Mouse (Mus musculus) cerebellum, adult 11 months (tissue): ENCODE data around the gene Zranb3.
"Not testable (repeated sequence)": the region's sequence is repeated elsewhere in the genome, so short reads cannot be mapped to it uniquely, and the experiment has no call there.

Experiments
- DNase-seq: peaks from one replicate; pipeline ENCODE4 v3.0.0; 2022

The Zranb3 gene

DNA sequence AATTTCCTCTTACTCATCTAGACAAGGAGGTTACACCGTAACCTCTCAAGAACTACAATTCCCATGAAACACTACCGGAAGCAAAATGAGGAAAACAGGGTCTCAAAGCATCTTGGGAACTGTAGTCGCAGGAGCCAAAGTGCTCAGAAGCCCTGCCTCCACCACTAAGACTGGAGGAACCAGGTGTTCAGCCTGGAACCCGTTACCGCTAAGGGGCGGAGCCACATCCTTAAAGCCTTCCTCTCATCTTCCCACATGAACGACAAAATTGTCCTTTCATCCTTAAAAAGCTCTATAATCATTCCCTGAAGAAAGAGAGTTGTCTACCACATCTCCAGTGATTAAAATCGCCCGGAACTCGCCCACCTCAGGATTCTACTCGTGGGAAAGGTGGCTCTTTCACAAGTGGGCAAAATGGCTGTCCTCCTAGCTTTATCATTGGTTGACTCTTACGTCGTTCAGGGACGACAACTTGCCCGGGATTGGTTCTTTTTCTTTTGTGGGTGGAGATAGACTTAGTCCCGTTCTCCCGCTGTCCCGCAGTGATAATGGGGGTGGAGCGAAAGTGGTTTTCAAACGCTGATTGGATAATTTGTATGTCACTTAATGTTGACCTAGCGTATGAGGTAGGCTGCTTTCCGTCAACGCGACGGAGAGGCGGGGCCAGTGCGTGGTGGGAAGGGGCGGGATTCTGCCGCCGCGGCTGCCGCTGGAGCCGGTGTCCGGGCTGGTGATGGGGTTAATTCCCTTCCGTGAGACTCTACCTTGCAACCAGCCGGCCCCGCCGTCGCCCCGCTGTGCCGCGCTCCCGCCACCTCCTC is at the start of gene Zranb3, which contains the start of gene R3hdm1:
Gene Zranb3 (minus strand): TSS at position 407 of the 821 bp plus-strand sequence.
Gene R3hdm1 (plus strand): TSS at position 661 of the 821 bp plus-strand sequence.
- DNase-seq: peak; percentile 98

DNA sequence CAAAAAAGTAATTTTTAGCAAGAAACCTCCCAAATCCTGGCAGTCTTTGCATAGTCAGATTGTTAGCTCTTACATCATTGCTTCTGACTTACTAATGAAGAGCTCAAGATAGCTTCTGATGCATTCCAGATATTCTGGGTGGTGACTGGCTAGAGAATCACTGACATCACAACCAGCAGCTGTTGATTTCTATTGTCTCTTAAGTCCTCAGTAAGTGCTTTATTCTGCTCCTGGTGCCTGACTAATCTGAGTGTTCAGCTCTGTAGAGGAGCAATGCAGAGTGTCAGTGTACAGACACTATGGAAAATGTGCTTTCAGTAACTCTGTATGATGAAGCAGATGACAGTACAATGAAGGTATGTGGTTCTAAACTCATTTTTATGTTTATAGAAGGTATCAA is 38.9 kb upstream of the Zranb3 start:
- DNase-seq: no peak

DNA sequence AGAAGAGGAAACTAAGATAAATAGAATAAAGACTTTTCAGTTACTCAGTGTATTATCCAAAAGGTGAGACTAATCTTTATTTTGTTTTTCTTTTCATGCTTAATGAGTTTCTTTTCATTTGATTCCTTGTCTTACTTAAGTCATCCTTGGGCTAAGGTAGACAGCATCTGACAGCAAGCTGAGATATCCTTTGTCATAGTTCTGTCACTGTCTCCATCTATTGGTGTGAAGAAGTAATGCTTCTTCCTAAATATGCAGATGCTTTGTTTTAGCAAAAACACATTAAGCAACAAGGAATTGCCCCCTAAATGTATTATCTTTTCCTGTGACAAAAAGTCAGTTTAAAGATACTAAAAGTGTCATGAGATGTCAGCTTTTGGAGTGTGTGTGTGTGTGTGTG is 38.2 kb upstream of the Zranb3 start:
- no peak for DNase-seq

DNA sequence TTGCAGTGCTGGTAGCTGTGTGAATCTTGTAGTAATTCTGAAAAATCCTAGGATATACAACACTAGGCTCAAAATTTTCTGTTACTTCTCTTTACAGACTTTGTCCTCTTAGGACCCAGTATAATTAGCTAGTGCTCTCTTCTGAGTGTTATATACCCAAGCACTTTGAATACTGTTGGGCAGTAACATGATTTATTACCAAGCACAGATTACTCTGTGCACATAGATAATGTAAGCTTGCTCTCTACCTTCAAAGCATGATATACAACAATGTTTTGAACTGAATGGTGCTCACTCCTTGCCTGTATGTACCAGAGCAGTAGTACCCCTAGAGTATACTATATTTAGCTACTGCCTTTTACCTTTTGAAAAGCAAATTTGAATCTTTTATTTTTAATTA is 33.4 kb upstream of the Zranb3 start:
- DNase-seq: not testable (repeated sequence)

DNA sequence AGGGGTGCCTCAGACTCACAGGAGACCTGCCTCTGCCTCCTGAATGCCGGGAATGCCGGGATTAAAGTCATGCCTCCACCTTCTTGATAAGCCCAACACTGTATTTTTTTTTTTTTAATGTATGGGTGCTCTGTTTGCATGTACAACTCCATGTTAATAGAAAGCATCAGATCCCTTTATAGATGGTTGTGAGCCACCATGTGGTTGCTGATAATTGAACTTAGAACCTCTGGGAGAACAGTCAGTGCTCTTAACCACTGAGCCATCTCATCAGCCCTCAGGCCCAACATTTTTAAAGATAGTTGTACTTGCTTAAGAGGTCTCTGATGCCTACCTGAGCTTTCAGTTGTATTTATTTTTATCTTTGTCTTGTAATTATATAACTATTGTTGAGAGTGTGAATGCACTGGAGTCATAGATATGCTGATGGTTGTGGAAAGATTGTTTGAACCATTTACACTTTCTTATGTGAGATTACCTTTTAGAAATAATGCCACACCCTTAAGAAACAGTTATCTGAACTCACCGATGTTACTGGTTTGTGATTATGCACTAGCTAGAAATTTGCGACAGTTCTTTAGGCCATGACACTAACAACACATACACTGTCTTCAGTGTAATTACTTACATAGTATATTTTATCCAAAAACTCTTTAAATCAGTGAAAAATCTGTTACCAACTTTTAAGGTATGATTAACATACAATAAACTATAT is 18.2 kb upstream of the Zranb3 start:
- DNase-seq: no peak

DNA sequence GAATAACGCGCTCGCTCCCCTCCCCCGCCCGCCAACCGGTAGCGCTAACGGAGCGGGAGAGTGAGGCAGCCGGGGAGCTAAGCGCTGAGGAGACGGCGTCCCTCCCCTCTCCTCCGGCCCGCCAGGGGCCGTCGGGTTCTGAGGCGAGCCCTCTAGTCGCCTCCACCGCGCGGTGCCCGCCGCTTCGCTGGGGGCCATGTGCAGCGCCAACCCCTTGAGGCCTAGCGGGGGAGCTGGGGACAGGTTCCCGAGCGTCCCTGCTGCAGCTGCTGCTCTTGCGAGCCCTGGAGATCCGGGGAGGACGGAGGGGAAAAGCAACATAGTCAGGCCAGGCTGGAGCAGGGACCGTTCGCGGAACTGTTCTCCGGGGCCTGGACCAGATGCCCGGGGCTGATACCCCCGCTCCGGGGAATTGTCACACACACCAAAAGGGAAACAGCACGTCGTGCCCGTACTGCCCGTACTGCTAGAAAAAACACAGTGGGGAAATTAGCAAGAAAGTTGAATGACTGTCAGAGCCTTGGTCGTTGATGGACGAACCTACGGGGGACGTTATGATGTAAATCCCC is 757 bp upstream of the Zranb3 start:
- DNase-seq: no peak

DNA sequence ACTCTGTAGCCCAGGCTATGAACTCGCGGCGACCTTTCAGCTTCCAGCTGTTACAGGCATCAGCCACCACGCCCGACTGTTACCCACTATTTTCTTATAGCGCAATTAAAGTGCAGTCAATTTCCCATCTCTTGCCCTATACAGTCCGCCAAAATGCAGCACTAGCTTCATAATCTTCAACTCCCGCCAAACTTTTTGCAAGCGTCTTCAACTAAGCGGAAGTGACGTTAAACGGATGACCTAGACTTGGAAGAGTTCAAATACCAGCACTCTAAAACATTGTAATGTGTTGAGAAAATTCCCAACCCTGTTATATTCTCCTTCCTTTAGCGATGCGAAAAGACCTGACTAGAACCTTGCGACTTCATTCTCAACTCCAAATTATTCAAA is 601 bp downstream of the Zranb3 start:
- DNase-seq: peak; percentile 54

DNA sequence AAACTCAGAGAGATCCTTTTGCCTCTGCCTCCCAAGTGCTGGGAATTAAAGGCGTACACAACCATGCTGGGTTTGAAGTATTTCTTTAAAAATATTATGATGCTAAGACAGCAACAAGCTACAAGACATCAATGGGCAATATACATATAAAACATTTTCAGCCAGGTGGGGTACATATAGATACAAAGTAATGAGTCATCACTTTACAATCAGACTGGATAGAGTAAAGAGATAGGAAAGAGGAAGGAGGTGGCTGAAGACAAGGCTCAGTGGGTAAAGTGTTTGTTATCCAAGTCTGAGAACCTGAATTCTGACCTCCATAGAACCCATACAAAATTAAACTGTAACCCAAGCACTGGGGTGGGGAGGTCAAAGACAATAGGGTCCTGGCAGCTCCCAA is 4.5 kb downstream of the Zranb3 start:
- no peak for DNase-seq

DNA sequence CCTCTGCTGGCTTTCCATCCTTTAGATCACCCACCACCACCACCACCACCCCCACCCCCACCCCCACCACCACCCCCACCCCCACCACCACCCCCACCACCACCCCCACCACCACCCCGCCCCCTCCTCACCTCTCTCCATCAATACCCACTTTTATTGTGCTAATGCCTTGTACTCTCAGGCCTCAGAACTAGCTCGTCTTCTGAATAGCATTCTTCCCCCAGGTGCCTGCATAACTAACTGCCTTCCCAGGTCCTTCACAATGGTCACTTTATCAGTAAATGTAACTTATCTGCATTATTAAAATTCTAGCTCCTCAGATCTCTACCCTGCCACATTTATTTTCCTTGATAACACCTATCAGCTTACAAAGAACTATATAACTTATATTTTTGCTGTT is 8.2 kb downstream of the Zranb3 start:
- DNase-seq: no peak

DNA sequence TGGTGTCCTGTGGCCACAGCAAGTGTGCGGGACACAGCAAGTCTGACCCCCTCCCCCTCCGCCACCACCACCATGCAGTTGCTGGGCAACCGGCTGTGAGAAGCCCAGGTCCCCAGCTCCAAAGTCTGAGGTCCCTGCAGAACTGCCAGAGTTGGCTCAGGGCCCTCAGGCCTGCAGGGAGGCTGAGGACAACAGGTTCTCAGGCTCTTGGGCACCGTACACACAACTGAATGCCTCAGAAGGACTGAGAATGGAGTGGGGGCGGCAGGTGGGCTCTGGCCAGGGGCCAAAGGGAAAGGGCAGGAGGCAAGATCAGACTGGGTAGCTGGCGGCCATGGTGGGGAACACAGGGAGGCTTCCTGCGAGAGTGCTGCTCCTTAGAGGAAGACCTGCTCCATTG is 20.0 kb downstream of the Zranb3 start:
- no peak for DNase-seq

DNA sequence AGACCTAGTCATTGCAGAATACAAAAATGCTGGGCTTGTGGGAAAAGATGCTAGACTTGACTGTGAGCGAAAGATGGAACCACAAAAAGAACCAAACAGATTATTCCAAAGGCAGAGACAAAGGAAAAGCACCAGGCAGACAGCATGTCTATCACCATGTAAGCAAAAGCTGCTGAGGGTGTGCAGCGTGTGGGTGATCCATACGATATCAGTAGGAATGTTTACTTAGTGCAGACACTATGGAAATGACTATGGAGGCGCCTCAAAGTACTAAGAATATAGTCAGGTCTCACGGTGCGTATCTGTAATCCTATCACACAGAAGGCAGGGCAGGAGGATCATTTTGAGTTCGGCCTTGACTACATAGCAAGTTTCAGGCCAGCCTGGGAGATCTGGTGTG is 21.0 kb downstream of the Zranb3 start:
- DNase-seq: no peak

DNA sequence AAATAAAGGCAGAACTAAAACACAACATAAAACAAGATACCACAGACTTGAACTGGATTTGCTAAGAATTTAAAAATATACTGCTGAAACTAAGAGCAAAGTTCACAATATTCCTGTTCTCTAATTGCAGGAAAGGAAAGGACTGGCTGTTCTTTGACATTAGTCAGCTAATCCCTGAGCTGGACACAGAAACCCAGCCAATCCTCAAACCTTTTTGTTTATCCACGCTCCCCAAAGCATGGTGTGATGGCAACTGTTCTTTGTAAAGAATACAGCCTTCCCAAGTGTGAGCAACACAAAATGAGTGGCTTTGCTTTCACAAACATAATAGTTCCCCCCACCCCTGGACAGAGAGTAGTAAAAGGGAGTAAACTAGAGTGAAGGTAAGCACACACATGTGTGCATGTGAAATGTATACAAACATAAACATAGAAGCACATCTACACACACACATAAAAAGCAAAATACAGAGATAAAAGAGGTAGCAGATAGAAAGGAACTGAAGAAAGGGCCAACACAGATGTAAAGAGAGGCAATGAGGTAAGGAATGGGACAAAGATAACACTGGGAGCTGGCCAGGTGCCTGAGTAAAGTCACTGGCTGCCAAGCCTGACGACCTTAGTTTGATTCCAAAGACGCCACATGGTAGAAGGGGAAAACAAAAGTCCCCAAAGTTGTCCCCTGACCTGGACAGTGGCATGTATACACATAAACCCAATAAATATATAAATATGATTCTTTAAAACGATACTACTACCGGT is 21.7 kb downstream of the Zranb3 start:
- DNase-seq: no peak

DNA sequence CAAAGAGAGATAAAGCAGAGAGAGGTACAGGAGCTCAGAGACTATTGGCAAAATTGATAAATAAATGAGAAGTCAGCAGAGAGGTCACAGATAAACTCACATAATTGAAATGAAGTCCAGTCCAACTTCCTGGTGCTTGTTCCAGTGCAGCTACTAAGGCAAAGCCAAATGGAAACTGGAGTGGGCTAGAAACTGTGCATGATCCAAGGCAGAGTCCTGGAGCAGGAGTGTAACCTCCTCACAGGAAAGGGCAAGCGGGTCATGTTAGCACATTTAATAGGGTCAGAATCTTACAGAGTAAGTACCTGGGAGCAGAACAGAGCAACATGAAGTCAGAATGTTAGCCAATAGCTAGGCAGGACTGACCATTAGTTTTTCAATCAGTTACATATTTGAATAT is 24.2 kb downstream of the Zranb3 start:
- no peak for DNase-seq

DNA sequence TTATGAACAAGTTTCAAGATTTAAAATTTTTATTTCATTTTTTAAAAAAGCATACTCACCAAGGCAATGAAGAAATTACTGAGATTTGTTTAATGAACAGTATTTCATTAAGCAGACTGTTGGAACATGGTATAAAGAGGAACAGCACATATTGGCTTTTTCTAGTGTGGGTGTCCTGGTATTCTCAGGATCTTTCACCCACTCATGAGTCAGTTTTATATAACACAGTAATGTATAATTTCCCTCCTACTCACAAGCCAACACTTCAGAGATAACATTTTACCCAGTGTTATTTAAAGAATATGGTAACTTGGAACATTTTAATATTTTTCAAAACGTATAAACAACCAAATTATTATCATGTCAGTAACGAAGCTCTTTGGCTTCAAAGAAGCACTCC is 25.1 kb downstream of the Zranb3 start:
- no peak for DNase-seq

DNA sequence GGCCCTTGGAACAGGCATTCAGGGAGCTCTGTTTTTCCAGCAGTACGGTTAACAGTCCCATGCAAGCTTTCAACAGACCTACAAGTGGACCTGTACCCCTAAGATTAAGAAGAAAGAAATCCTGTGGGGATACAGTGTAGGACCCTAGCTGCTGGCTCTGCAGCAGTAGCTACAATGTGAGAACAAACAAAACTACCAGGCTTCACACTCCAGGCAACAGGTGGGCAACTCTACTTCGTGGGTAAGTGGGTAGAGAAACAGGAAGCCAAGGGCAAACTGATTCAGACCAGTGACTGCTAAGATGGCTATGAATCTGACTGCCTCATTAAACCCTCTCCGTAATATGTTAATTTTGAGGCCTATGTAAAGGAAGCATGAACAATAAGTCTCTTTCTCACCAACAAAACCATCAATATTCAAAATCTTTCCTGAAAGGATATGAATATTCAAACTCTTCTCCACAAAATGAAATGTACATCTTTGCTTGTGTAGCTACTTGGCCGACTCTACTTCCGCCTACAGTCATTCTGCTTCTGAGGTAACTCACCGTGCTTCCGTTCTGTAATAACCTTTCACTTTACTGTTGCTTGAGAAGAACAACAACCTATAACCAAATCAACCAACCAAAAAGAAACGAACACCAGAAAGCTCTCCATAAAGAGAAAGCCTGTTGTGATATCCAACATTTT is 25.9 kb downstream of the Zranb3 start:
- no peak for DNase-seq

DNA sequence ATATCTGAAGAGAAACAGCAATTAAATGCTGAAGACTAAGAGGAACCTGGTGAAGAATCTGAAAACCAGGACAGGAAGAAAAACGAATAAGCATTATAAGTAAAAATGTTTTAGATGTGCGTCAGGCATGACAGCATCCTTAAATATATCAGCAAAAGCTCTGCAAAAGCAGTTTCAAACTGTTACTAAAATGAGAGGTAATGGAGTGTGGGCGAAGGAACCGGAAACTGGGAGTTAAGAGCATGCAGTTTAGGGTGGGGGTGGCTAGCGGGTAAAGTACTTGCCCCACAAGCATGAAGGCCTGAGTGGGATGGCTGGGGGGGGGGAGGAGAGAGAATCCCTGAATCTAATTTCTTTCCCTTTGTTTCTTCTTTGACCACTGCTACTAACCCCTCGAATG is 29.8 kb downstream of the Zranb3 start:
- no peak for DNase-seq

DNA sequence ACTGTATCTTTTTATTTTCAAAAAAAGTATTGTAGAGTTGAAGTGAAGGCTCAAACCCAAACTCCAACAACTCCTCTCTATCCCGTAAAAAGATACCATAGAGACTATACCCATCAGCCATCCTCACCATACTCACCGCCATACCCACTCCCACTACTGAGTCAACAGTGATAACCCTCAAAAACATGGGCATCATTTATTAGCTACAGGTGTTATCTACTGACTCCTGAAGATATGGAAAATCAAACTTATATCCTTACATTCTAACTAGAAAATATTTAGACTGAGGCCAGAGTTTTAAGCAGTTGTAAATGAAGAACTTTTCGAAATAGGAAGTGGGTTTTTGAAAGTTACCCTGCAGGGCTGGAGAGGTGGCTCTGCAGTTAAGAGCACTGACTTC is 32.8 kb downstream of the Zranb3 start:
- no peak for DNase-seq

DNA sequence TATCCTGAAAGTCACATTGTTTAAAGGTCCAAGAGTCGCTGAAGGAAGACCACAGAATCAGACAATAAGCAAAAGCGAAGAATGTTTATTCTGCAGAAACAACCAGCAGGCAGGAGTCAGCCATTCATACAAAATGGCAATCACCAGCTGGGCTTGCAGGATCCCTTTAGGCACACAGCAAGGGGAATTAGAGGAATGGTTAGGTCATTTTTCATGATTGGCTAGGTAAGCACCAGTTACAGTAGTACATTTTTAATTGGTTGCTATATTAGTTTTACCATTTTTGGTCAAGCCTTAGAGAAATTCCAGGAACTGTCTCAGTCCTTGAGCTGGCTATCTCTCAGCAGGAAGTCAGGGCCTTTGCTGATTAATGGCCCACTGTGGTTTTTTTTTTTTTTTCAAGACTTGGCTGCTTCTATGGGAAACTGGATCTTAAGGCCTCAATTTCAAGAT is 33.9 kb downstream of the Zranb3 start:
- no peak for DNase-seq

DNA sequence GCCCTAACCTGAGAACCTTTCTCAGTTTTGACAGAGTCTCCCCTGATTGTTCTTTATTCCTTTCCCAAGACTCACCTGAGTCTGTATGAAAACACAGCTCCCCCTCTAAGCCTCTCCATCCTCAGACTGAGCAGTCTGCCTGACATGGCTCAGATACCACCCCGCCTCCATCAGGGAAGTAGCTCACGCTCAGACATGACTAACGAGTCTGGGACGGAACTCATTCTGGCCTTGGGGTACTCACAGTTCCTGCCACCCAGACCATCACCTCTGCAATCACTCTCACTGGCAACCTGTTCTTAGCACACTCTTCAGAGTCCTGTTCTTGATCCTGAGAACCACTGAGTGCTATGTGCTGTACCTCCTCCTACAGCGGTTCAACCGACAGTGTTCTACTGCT is 38.1 kb downstream of the Zranb3 start:
- DNase-seq: no peak

DNA sequence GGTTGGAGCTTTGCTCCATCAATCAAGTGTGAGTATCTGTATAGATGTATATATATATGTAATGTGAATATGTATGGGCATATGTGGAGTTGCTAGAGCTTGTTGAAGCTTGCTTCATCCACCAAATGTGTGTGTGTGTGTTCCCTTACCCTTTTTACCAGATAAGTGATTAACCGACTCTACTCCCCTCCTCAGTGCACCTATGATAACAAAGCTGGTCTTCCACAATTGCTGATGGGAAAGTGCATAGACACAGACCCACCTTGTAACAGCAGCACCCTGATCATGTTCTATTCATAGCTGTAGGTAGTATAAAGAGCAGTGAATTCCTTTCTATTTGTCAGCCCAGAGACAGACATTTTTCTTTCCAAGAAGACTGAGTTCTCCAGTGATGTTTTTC is 40.7 kb downstream of the Zranb3 start:
- no peak for DNase-seq

DNA sequence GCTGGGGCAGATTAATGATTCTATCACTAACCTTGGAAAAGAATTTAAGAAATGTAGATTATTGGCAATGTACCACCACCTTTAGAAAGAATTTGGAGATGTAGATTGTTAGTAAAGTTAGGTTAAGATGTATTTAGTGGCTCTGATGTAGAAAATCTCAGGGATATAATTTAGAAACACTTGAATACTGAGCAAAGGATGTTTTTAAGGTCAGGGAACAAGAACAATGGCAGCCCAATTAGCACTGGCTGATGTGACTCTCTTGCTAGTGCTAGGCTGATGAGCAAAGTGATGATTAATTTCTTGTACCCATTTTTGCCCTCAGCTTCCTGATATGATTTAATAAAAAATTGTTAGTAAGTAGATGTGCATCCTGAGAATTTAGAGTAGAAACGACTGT is 41.4 kb downstream of the Zranb3 start:
- no peak for DNase-seq

DNA sequence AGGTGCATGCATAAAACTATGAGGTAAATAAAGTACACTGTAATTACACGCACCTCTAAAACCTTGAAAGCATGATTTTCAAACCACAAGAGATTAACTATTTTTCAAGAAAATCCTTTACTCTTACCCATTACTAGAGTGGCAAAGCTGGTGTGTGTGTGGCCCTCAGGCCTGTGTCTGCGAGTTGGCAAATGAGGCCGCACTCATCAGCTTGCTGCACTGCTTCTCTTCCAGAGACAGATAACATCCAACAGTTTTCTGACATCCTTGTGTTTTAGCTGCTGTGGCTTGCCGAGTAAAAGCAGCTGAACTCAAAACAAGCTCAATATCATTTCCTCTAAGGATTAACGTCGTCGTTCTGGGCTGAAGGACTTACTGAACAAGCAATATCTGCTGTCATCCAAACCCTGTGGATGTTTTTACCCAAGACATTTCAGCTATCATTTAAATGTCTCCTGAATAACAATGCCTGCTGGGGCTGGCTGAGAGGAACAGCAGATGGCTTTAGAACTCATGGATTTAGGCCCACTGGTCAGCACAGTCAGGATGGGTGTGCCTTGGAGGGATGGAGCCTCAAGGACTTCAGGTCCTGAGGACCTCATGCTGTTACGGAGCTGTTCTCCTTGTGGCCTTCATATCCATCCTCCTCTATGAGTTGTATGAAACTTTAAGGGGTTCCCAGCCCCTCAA is 42.0 kb downstream of the Zranb3 start:
- no peak for DNase-seq
